16 mouse cellular contexts compared by ENCODE assay signal in genomic region chr5:5313195-5313760, GRCm38 (mm10).
DNase-seq lines count a peak whose midpoint lies in the region; ATAC-seq and TF ChIP-seq lines count a peak whose summit lies in the region.
"Had no signal": no experiment of that assay in that cellular context is flagged by ENCODE, and none has a peak within 500 bp of the region (broad histone marks: within the 10 kb centered on the region; RNA-seq: fewer than 3 reads in every experiment).

No protein-coding gene starts in this region.

- peak; percentile 66 to 76 for DNase-seq in cerebellum, postnatal 10 days
- no peak for DNase-seq in cerebellum, adult 9-10 months
- no peak for DNase-seq in heart, adult 8-10 months (ENCODE audit: low spot score)
- peak; percentile 57 for DNase-seq in lung, postnatal 0 days (ENCODE audit: low spot score)
- no peak for DNase-seq in lung, adult 18-20 months
- no peak for DNase-seq in gastrocnemius, postnatal 4 days (ENCODE audit: low spot score in 2 of 2)
- DNase-seq: adrenal gland, postnatal 14 days; cerebellum, adult 9-11 months; kidney, adult 18-20 months; kidney, postnatal 14 days; layer of hippocampus, adult 9-11 months; liver, embryonic 13.5 days had no signal

- H3K4me1 ChIP-seq in heart, embryonic 16.5 days (ENCODE audit: control insufficient read depth, insufficient read depth, low read length), result peaks cover 15% of the 10 kb centered on the region
- H3K4me1 ChIP-seq in lung, postnatal 0 days (ENCODE audit: insufficient read depth, low read depth, low read length), result no peaks in the 10 kb centered on the region; the same call in 1 of the 2 replicates
- no peaks in the 10 kb centered on the region for H3K4me1 ChIP-seq in stomach, embryonic 16.5 days (ENCODE audit: control insufficient read depth, insufficient read depth, low read length)
- H3K4me1 ChIP-seq: liver, embryonic 13.5 days had no signal

- 40% methylated on average over 9 of the region's 9 CpGs for WGBS in heart, embryonic 16.5 days
- WGBS in lung, postnatal 0 days, result 32% methylated on average over 9 of the region's 9 CpGs
- WGBS in stomach, embryonic 16.5 days, result 39% methylated on average over 9 of the region's 9 CpGs

- H3K9ac ChIP-seq in heart, embryonic 16.5 days (ENCODE audit: low read length), result no peak overlapping the region
- no peak overlapping the region for H3K9ac ChIP-seq in lung, postnatal 0 days (replicated peaks; ENCODE audit: low read depth)
- H3K9ac ChIP-seq in stomach, embryonic 16.5 days (ENCODE audit: low read length), result no peak overlapping the region
- H3K9ac ChIP-seq: liver, embryonic 13.5 days; neural tube, embryonic 13.5 days had no signal

- H3K27me3 ChIP-seq in heart, embryonic 16.5 days (ENCODE audit: control insufficient read depth, insufficient read depth, low read length), result no peaks in the 10 kb centered on the region
- no peaks in the 10 kb centered on the region for H3K27me3 ChIP-seq in lung, postnatal 0 days (replicated peaks; ENCODE audit: insufficient read depth, low read length)
- no peaks in the 10 kb centered on the region for H3K27me3 ChIP-seq in stomach, embryonic 16.5 days (ENCODE audit: control insufficient read depth, insufficient read depth, low read length)
- H3K27me3 ChIP-seq: liver, embryonic 13.5 days; neural tube, embryonic 13.5 days had no signal

- no peaks in the 10 kb centered on the region for H3K36me3 ChIP-seq in heart, embryonic 16.5 days (ENCODE audit: control insufficient read depth, insufficient read depth)
- no peaks in the 10 kb centered on the region for H3K36me3 ChIP-seq in lung, postnatal 0 days (ENCODE audit: insufficient read depth, low read length)
- H3K36me3 ChIP-seq in stomach, embryonic 16.5 days (ENCODE audit: control insufficient read depth, insufficient read depth, low read length), result no peaks in the 10 kb centered on the region
- H3K36me3 ChIP-seq: liver, embryonic 13.5 days; neural tube, embryonic 13.5 days had no signal

- H3K4me3 ChIP-seq in heart, embryonic 16.5 days (ENCODE audit: low read length), result no peak overlapping the region
- H3K4me3 ChIP-seq in lung, postnatal 0 days (ENCODE audit: low read depth, low read length), result no peak overlapping the region
- no peak overlapping the region for H3K4me3 ChIP-seq in stomach, embryonic 16.5 days (replicated peaks; ENCODE audit: low read length)
- H3K4me3 ChIP-seq: liver, embryonic 13.5 days; neural tube, embryonic 13.5 days had no signal

- no peaks in the 10 kb centered on the region for H3K9me3 ChIP-seq in heart, embryonic 16.5 days (replicated peaks; ENCODE audit: control insufficient read depth, low read length)
- H3K9me3 ChIP-seq in lung, postnatal 0 days (ENCODE audit: low read length), result no peaks in the 10 kb centered on the region
- H3K9me3 ChIP-seq in stomach, embryonic 16.5 days (replicated peaks; ENCODE audit: control insufficient read depth, low read length), result no peaks in the 10 kb centered on the region
- H3K9me3 ChIP-seq: liver, embryonic 13.5 days; neural tube, embryonic 13.5 days had no signal

- H3K4me2 ChIP-seq in heart, embryonic 16.5 days (ENCODE audit: low read depth, low read length), result peak overlapping the region; percentile 33; the same call in 1 of the 2 replicates
- H3K4me2 ChIP-seq in lung, postnatal 0 days (replicated peaks; ENCODE audit: low read depth, low read length), result peak overlapping the region; percentile 36
- no peak overlapping the region for H3K4me2 ChIP-seq in stomach, embryonic 16.5 days (ENCODE audit: low read depth, low read length)
- H3K4me2 ChIP-seq: liver, embryonic 13.5 days; neural tube, embryonic 13.5 days had no signal

- no peak for TF ChIP-seq EP300 in lung, postnatal 0 days (IDR thresholded peaks at IDR 0.05)

- H3K27ac ChIP-seq in heart, embryonic 16.5 days (ENCODE audit: low read length), result peak overlapping the region; percentile 10
- 0 out of 2 replicates have a peak overlapping the region, but pooled peaks have one; percentile 33 for H3K27ac ChIP-seq in lung, postnatal 0 days (ENCODE audit: low read length)
- H3K27ac ChIP-seq in stomach, embryonic 16.5 days (ENCODE audit: low read length), result 0 out of 2 replicates have a peak overlapping the region, but pooled peaks have one; percentile 1
- H3K27ac ChIP-seq: liver, embryonic 13.5 days; neural tube, embryonic 13.5 days had no signal

- no peak for TF ChIP-seq CTCF in lung, postnatal 0 days (IDR thresholded peaks at IDR 0.05)

- peak; percentile 58; the same call in 1 of the 2 replicates for ATAC-seq in heart, embryonic 16.5 days (replicated peaks; ENCODE audit: extremely low read depth, insufficient read depth, low FRiP score)
- ATAC-seq in lung, postnatal 0 days, result peak; percentile 37; the same call in 1 of the 2 replicates
- ATAC-seq in stomach, embryonic 16.5 days (ENCODE audit: insufficient read depth, low FRiP score), result no peak
- ATAC-seq: hindbrain, embryonic 16.5 days had no signal

Comparison
In these comparisons a context has a peak if more than half of its experiments do, and no peak if none do; other contexts are left out.
1. DNase-seq: peak in cerebellum, postnatal 10 days (2 of 2) and lung, postnatal 0 days (single experiment); none in cerebellum, adult 9-10 months (single experiment), heart, adult 8-10 months (single experiment), lung, adult 18-20 months (0 of 2) and gastrocnemius, postnatal 4 days (0 of 2).
2. Peak in every context shown above with its lines, with median percentiles within 50 percentile points of each other: H3K27ac ChIP-seq.